Mouse (Mus musculus) heart, embryonic 14.5 days (tissue): ENCODE results near the gene Adat3. TPM values are rescaled to one million over a fixed set of nuclear protein-coding genes. Genes with fewer than 3 reads are reported as not detected.

Source experiments
- ATAC-seq: fragments of 200-750 bp; cut with Nextera tagmentation; 2 replicates; pipeline ENCODE4 v1.8.0; 2017; ENCODE audit warnings: low read depth, moderate TSS enrichment; ENCODE audit not compliant: insufficient number of reproducible peaks, insufficient read depth, low FRiP score
- H3K27ac ChIP-seq, 2 experiments: fragments of 200-500 bp in 1 of 2; fragments of 300-500 bp in 1 of 2; sonication (generic) in 1 of 2; replicated peaks in 1 of 2; 2 replicates each; pipeline ENCODE4 v1.5.1; 2012 to 2014; ENCODE audit warnings: low read depth in 2 of 2, low read length in 2 of 2, control low read depth in 1 of 2, mild to moderate bottlenecking in 1 of 2, mixed read lengths in 1 of 2; ENCODE audit not compliant: control insufficient read depth in 1 of 2, insufficient read depth in 1 of 2
- H3K27me3 ChIP-seq: fragments of 300-500 bp; sonication (generic); 2 replicates; pipeline ENCODE4 v1.6.1; 2014; ENCODE audit warnings: mild to moderate bottlenecking, low read length, control low read depth; ENCODE audit not compliant: control insufficient read depth, insufficient read depth
- H3K36me3 ChIP-seq: fragments of 300-500 bp; sonication (generic); 2 replicates; pipeline ENCODE4 v1.6.1; 2014; ENCODE audit warnings: mild to moderate bottlenecking, control low read depth, low read length, mixed read lengths; ENCODE audit not compliant: control insufficient read depth, insufficient read depth
- H3K4me1 ChIP-seq, 2 experiments: fragments of 200-500 bp in 1 of 2; fragments of 300-500 bp in 1 of 2; sonication (generic) in 1 of 2; 2 replicates each; pipeline ENCODE4 v1.6.1; 2012 to 2014; ENCODE audit warnings: low read length in 2 of 2, control low read depth in 1 of 2, mixed read lengths in 1 of 2; ENCODE audit not compliant: control insufficient read depth in 2 of 2, insufficient read depth in 2 of 2
- H3K4me2 ChIP-seq: fragments of 300-500 bp; sonication (generic); 2 replicates; pipeline ENCODE4 v1.6.1; 2014; ENCODE audit warnings: mild to moderate bottlenecking, low read length
- H3K4me3 ChIP-seq, 2 experiments: fragments of 200-500 bp in 1 of 2; fragments of 300-500 bp in 1 of 2; sonication (generic) in 1 of 2; 2 replicates each; pipeline ENCODE4 v1.5.1; 2012 to 2014; ENCODE audit warnings: low read length in 2 of 2, mild to moderate bottlenecking in 2 of 2, control low read depth in 1 of 2, low read depth in 1 of 2, moderate library complexity in 1 of 2; ENCODE audit not compliant: control insufficient read depth in 1 of 2, insufficient read depth in 1 of 2
- H3K9ac ChIP-seq: fragments of 300-500 bp; sonication (generic); 2 replicates; pipeline ENCODE4 v1.6.1; 2014; ENCODE audit warnings: mild to moderate bottlenecking, low read length
- H3K9me3 ChIP-seq: fragments of 300-500 bp; sonication (generic); 2 replicates; pipeline ENCODE4 v1.6.1; 2016; ENCODE audit warnings: low read length, control low read depth; ENCODE audit not compliant: control insufficient read depth
- WGBS: fragments of 180-500 bp; shearing (Covaris S2); extraction: QIAGEN DNeasy Blood & Tissue Kit; methylation state at CpG from one replicate; pipeline ENCODE4 v1.1.7; 2014; 5-methylcytosine and 5-hydroxymethylcytosine counted together
- polyA plus RNA-seq: library from polyadenylated mRNA; unstranded; fragments of >200 nt; fragmentation: Nextera tagmentation; extraction: Ambion mirVana; gene quantifications from 2 replicates; pipeline ENCODE4 v1.2.1, GENCODE M21; 2014

The Adat3 gene
- polyA plus RNA-seq, 1 experiment from 2014 or later, result 2.6 TPM

DNA sequence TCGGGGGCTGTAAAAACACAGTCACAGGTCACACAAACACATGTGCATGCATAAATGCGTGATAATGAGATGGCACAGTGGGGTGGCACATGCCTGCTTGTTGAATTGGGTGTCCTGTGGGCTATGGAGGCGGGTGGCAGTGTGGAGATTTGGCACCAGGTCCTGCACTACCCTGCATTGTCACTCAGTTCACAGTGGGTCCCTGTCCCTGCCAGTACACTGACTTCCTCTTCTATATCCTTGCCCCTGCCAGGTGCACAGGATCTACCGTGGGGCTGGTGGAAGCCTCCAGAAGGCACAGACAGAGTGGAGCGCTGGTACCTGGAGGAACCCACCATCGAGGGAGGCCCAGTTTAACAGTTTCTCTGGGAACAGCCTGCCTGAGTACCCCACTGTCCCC is 11.7 kb downstream of the Adat3 start:
- H3K27me3 ChIP-seq, result no peaks in the 10 kb centered on the region
- WGBS, result 86% methylated on average over 6 of the region's 6 CpGs
- H3K36me3 ChIP-seq, result peaks cover 53% of the 10 kb centered on the region
- H3K9me3 ChIP-seq, result no peaks in the 10 kb centered on the region
- H3K4me2 ChIP-seq, result no peak overlapping the region
- H3K27ac ChIP-seq, result no peak overlapping the region
- H3K9ac ChIP-seq, result no peak overlapping the region
- H3K4me1 ChIP-seq, result peaks cover 0 to 3% of the 10 kb centered on the region in 2 experiments; a peak in 1 of 4 replicates
- no peak overlapping the region for H3K4me3 ChIP-seq
- ATAC-seq, result no peak

DNA sequence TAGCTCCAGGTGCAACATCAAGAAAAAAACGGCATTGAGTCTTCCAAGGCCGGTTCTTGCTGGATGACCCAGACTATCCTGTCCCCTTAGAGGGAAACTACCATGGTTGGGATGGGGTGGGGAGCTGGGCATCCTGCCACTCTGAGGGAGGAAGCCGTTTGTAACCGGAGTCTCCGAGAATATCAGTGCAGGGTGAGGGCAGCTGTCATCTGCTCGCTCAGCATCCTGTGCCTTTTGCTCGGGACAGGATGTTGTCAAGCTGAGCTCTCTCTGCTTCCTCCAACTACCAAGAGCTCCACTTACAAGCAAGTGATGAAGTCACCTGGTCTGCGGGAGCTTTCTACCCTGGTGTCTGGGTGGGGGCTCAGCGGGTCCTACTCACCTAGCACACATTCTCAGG is 15.5 kb downstream of the Adat3 start:
- Histone ChIP-seq H3K36me3 (peaks cover 32% of the 10 kb centered on the region), H3K9me3 (no peaks in the 10 kb centered on the region), H3K4me3 (no peak overlapping the region), H3K27me3 (no peaks in the 10 kb centered on the region), H3K4me2 (no peak overlapping the region), H3K9ac (no peak overlapping the region), H3K4me1 (peaks cover 7 to 8% of the 10 kb centered on the region in 2 experiments), H3K27ac (peak overlapping the region; percentile 42 to 53; a peak in 1 of 4 replicates)
- whole genome bisulfite sequencing, result 34% methylated on average over 9 of the region's 9 CpGs
- no peak for ATAC-seq

DNA sequence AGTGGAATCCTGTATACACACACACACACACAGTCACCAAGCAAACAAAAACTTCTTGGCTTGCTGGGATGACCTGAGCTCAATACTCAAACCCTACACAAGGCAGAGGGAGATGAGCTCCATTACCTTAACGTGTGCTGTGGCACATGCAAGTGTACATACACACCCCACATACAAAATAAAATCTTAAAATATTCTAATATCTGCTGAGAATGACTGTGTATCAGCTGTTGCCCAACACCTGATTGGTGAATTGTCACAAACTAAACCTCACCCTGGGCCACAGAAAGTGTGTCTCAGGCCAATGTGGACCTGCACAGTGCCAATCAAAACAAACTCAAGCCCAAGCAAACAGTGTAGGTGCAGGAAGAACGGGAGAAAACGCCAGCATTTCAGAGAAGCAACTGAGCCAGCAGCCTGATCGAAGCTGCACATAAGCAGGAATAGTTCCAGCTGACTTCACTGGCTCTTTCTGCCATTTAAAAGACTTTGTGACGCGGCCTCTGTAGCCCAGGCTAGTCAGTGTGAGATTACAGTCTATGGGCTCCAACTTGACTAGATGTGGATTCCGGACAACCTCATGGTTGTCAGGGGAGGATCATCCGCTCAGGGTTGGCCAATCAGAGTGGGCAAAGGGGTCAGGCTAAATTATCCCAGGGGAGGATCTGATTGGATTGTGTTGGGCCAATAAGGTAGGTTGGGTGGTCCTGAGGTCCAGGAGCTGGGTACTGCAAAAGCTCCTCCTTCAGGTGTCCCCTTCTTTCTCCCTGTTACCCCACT is 17.0 kb downstream of the Adat3 start:
- H3K9ac ChIP-seq, result no peak overlapping the region
- no peaks in the 10 kb centered on the region for H3K9me3 ChIP-seq
- peaks cover 17% of the 10 kb centered on the region for H3K36me3 ChIP-seq
- no peaks in the 10 kb centered on the region for H3K27me3 ChIP-seq
- H3K4me2 ChIP-seq, result no peak overlapping the region
- peaks cover 16 to 22% of the 10 kb centered on the region in 2 experiments for H3K4me1 ChIP-seq
- no peak for ATAC-seq
- 0 out of 4 replicates have a peak overlapping the region, but pooled peaks of 1 of the 2 experiments have one; percentile 24 for H3K27ac ChIP-seq
- WGBS, result 33% methylated on average over 8 of the region's 8 CpGs
- H3K4me3 ChIP-seq, result no peak overlapping the region

DNA sequence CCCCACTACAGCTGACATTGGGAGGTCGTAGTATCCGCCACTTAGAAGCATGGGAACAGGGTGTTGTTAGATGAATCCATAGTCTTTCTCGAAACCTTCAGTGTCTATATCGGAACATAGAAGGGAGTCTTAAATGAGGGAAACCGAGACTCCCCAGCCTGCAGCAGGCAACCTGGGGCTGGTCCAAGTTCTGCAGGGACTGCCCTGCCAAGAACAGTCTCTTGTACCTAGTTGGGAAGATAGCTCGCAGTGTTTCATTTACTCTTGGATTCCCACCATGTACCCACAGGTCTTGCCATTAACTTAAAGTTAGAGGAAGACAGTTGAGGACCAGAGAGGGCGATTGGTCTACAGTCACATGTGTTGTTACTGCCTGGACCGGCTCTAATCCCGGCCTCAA is 17.7 kb downstream of the Adat3 start:
- H3K27ac ChIP-seq, result no peak overlapping the region
- H3K9ac ChIP-seq, result no peak overlapping the region
- WGBS, result 80% methylated on average over 9 of the region's 9 CpGs
- H3K4me2 ChIP-seq, result no peak overlapping the region
- H3K27me3 ChIP-seq, result no peaks in the 10 kb centered on the region
- H3K36me3 ChIP-seq, result peaks cover 10% of the 10 kb centered on the region
- no peak overlapping the region for H3K4me3 ChIP-seq
- no peaks in the 10 kb centered on the region for H3K9me3 ChIP-seq
- no peak for ATAC-seq
- H3K4me1 ChIP-seq, result peaks cover 16 to 29% of the 10 kb centered on the region in 2 experiments

DNA sequence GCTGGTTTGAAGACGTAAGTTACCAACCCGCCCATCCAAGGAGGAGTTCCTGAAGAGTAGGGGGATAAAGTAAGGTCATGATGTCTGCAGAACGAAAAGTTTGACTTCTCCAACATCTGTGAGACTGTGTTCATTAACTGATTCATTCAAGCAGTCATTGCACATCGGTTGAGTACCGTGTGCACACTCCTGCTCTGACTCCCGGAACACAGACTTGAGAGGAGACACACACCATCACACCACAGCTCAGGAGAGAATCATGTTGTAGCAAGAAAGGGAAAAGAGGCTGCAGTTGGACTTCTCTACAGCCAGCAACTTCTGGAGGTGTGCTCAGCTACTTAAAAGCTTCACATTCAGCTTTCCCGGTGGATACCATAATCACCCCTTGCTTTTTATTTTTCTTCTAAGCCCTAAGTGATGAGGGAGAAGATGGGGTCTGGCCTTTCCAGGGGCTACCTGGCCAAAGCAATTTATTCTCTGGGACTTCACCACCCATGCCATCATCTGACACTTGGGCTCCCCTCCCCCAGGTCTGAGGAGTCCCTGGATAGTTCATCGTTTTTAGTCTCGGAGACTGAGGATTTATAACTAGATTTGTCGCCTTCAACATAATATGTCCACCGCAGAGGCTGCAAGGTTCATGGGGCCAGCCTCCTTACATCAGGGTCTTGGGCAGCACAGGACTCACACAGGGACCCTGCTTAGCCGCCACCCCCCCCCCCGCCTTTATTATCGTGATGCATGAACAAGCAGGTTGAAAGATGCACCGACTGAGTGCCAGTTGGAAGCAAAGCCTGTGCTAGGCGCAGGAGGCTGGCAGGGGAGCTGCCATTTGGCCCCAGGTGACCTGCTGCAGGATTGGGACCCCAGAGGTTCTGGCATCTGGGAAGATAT is 18.4 kb downstream of the Adat3 start:
- Histone ChIP-seq H3K4me3 (peak overlapping the region; percentile 83 to 92), H3K27me3 (no peaks in the 10 kb centered on the region), H3K4me2 (peak overlapping the region; percentile 71), H3K36me3 (peaks cover 3% of the 10 kb centered on the region), H3K9ac (peak overlapping the region; percentile 63), H3K4me1 (peaks cover 18 to 33% of the 10 kb centered on the region in 2 experiments), H3K27ac (peak overlapping the region; percentile 89 to 99), H3K9me3 (no peaks in the 10 kb centered on the region)
- WGBS, result 58% methylated on average over 16 of the region's 16 CpGs
- no peak for ATAC-seq

DNA sequence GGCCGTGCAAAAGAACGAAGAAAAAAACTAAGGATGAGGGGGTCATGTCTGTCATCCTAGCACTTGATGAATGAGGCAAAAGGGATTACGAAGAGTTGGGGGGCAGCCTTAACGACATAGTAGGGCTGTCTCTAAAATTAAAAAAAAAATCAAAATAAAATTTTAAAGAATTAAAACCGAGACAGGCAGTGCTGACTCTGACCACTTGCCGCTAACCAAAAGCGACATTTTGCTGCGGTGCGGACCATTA is 18.9 kb downstream of the Adat3 start:
- WGBS, result 2% methylated on average over 9 of the region's 9 CpGs
- Histone ChIP-seq H3K9me3 (no peaks in the 10 kb centered on the region), H3K27ac (peak overlapping the region; percentile 89 to 99), H3K27me3 (no peaks in the 10 kb centered on the region), H3K4me2 (peak overlapping the region; percentile 71), H3K9ac (peak overlapping the region; percentile 63), H3K4me1 (peaks cover 20 to 39% of the 10 kb centered on the region in 2 experiments), H3K36me3 (no peaks in the 10 kb centered on the region), H3K4me3 (peak overlapping the region; percentile 83 to 92)
- no peak for ATAC-seq

DNA sequence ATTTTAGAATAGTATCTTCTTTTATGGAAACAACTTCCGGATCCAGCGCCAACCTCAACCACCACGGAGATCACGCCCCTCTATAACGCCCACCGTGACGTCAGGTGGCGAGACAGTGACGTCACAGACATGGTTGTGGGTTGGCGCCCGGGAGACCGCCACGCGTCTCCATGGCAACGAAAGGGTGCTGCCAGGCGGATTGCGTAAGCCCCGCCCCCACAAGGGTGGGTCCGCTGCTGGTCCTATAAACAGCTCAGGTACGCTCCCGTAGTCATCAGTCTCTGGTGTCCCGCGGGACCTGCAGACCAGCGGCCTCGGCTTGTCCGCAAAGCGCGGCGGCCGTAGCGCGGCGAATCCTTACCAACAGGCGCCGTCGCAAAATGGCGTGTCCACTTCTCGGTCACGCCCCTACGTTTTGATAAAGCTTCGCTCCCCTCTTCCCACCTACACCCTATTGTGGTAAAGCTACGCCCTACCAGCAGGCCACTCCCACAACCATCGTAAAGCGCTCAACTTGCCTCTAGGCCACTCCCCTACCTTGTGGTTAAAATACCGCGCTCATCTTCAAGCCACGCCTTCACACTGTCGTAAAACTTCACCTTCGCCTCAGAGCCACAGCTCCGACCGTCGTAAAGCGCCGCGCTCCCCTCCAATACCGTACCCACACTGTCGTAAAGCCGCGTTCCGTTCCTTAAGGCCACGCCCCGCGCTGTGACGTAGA is 19.4 kb downstream of the Adat3 start:
- no peaks in the 10 kb centered on the region for H3K27me3 ChIP-seq
- H3K36me3 ChIP-seq, result no peaks in the 10 kb centered on the region
- no peaks in the 10 kb centered on the region for H3K9me3 ChIP-seq
- H3K9ac ChIP-seq, result peak overlapping the region; percentile 96
- peak overlapping the region; percentile 86 to 92 for H3K4me3 ChIP-seq
- peaks cover 20 to 40% of the 10 kb centered on the region in 2 experiments for H3K4me1 ChIP-seq
- peak overlapping the region; percentile 71 for H3K4me2 ChIP-seq
- H3K27ac ChIP-seq, result peak overlapping the region; percentile 90 to 99
- peak; percentile 95 for ATAC-seq
- WGBS, result under 1% methylated on average over 64 of the region's 64 CpGs
